Mouse (Mus musculus) intestine, embryonic 14.5 days (tissue): ENCODE results near the gene Tspan2. TPM values are rescaled to one million over a fixed set of nuclear protein-coding genes. Genes with fewer than 3 reads are reported as not detected.
A peak's percentile ranks its signal among the peaks of the same experiment; 100 is the strongest.

Experiments
- ATAC-seq: fragments of 200-750 bp; cut with Nextera tagmentation; replicated peaks from 2 replicates; pipeline ENCODE4 v1.8.0; 2017; ENCODE audit warnings: low read depth, moderate number of reproducible peaks, moderate TSS enrichment, moderate library complexity; ENCODE audit not compliant: low FRiP score, low TSS enrichment
- DNase-seq: peaks from one replicate; pipeline ENCODE4 v3.0.0-alpha.2; 2018; ENCODE audit warnings: low spot score
- H3K27ac ChIP-seq: fragments of 300-500 bp; sonication (generic); 2 replicates; pipeline ENCODE4 v1.5.1; 2014; ENCODE audit warnings: low read depth, mild to moderate bottlenecking, control low read depth
- H3K27me3 ChIP-seq: fragments of 300-500 bp; sonication (generic); replicated peaks from 2 replicates; pipeline ENCODE4 v1.6.1; 2014; ENCODE audit warnings: low read length, control low read depth; ENCODE audit not compliant: control insufficient read depth, insufficient read depth
- H3K36me3 ChIP-seq: fragments of 300-500 bp; sonication (generic); 2 replicates; pipeline ENCODE4 v1.6.1; 2014; ENCODE audit warnings: low read length, control low read depth; ENCODE audit not compliant: control insufficient read depth, insufficient read depth
- H3K4me1 ChIP-seq: fragments of 300-500 bp; sonication (generic); replicated peaks from 2 replicates; pipeline ENCODE4 v1.6.1; 2014; ENCODE audit warnings: low read length, control low read depth, mixed read lengths; ENCODE audit not compliant: control insufficient read depth, insufficient read depth
- H3K4me2 ChIP-seq: fragments of 300-500 bp; sonication (generic); 2 replicates; pipeline ENCODE4 v1.6.1; 2014; ENCODE audit warnings: low read length
- H3K4me3 ChIP-seq: fragments of 300-500 bp; sonication (generic); 2 replicates; pipeline ENCODE4 v1.5.1; 2014; ENCODE audit warnings: low read depth, low read length, control low read depth, mixed read lengths
- H3K9ac ChIP-seq: fragments of 300-500 bp; sonication (generic); 2 replicates; pipeline ENCODE4 v1.6.1; 2014; ENCODE audit warnings: mild to moderate bottlenecking, low read length
- H3K9me3 ChIP-seq: fragments of 300-500 bp; sonication (generic); 2 replicates; pipeline ENCODE4 v1.6.1; 2016; ENCODE audit warnings: low read length, control low read depth; ENCODE audit not compliant: control insufficient read depth
- WGBS: fragments of 180-500 bp; shearing (Covaris S2); extraction: QIAGEN DNeasy Blood & Tissue Kit; methylation state at CpG from one replicate; pipeline ENCODE4 v1.1.7; 2014; 5-methylcytosine and 5-hydroxymethylcytosine counted together
- polyA plus RNA-seq: library from polyadenylated mRNA; unstranded; fragments of >200 nt; fragmentation: Nextera tagmentation; extraction: Ambion mirVana; gene quantifications from 2 replicates; pipeline ENCODE4 v1.2.1, GENCODE M21; 2014

Tspan2 gene
- polyA plus RNA-seq, 1 experiment from 2014 or later, result 24.1 TPM

DNA sequence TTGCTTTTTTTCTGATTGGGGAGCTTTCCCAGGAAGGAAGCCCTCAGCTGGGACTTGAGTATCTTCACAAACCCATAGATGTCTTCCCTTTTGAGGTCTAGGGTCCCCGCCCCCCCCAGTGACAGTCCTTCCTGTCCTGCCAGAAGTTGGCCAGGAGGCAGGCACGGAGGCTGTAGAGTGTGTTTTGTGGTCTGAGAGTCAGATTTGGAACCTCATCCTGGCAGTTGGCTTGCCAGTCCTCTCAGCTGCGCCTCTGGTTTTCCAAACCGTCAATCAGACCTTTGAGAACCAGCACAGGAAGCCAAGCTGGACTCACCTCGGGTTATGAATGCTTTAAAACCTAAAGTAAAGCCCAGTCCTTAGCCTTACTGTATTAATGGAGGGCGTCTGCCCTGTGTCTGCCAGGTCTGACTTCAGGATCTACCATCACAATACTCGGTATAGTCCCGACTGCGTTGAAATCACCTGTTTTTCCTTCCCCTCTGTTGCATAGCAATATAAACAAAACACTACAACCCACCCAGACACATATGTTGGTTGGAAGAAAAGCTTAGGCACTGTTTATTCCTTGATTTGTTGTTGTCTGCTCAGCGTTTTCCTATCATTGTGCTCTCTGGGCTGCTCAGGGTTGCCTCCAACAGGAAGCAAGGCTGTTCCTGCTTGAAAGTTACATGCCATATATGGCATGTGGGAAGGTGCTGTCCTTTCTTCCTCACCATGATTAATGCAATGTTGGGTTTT lies 4.0 kb downstream of the Tspan2 start:
- Histone ChIP-seq H3K4me2 (no peak overlapping the region), H3K9ac (no peak overlapping the region), H3K9me3 (no peaks in the 10 kb centered on the region), H3K27ac (peak overlapping the region; percentile 16; the same call in 1 of the 2 replicates), H3K27me3 (no peaks in the 10 kb centered on the region), H3K4me1 (peaks cover 41% of the 10 kb centered on the region), H3K36me3 (no peaks in the 10 kb centered on the region), H3K4me3 (no peak overlapping the region)
- DNase-seq (no peak), ATAC-seq (no peak)
- 54% methylated on average over 10 of the region's 10 CpGs for WGBS

GRCm38 (mm10) chr3:102738926-102739325 lies 4.6 kb downstream of the Tspan2 start:
- Histone ChIP-seq H3K9ac (no peak overlapping the region), H3K4me3 (no peak overlapping the region), H3K27ac (0 out of 2 replicates have a peak overlapping the region, but pooled peaks have one; percentile 4), H3K27me3 (no peaks in the 10 kb centered on the region), H3K9me3 (no peaks in the 10 kb centered on the region), H3K36me3 (no peaks in the 10 kb centered on the region), H3K4me1 (peaks cover 42% of the 10 kb centered on the region), H3K4me2 (no peak overlapping the region)
- ATAC-seq (no peak), DNase-seq (no peak)
- 80% methylated on average over 6 of the region's 6 CpGs for WGBS

DNA sequence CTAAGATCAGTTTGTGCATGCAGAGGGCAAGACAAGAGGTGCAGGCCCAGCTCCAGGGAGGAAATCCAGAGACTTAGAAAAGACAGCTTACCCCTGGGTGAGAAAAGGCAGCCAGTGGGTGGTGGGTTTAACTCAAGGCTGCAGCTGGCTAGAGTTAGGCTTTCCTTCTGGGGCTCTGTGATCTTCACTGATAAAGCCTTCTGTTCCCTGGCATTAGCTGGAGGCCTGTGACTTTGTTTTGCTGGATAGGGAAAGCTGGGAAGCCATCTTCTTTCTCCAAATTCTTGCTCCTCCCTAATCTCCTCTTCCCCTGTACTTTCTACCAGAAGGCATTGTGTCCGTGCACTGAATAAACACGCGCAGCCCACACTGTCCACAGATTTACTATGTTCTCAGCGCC lies 8.4 kb downstream of the Tspan2 start:
- ATAC-seq (no peak), DNase-seq (no peak)
- H3K27ac ChIP-seq, result no peak overlapping the region
- H3K9me3 ChIP-seq, result no peaks in the 10 kb centered on the region
- no peak overlapping the region for H3K9ac ChIP-seq
- peaks cover 35% of the 10 kb centered on the region for H3K4me1 ChIP-seq
- no peaks in the 10 kb centered on the region for H3K36me3 ChIP-seq
- H3K27me3 ChIP-seq, result no peaks in the 10 kb centered on the region
- no peak overlapping the region for H3K4me3 ChIP-seq
- 56% methylated on average over 4 of the region's 4 CpGs for WGBS
- no peak overlapping the region for H3K4me2 ChIP-seq

DNA sequence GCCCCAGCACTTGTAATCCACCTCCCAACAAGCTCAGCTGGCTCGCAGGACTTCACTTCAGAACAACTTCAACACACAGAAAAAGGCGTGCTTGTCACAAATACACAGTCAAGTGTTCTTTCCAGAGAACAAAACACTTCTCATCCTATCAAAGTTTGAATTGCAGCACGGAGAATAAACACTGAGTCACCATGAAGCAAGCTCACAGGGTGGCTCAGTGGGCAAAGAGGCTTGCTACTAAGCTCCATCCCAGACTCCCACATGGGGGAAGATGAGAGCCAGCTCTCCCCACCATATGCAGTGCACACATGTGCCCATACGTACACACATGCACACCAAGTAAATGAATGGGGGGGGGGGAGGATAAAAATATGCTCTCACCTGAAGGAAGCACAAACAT lies 8.9 kb downstream of the Tspan2 start:
- no peak overlapping the region for H3K4me3 ChIP-seq
- DNase-seq (no peak), ATAC-seq (no peak)
- H3K36me3 ChIP-seq, result no peaks in the 10 kb centered on the region
- H3K9ac ChIP-seq, result no peak overlapping the region
- 50% methylated on average over 4 of the region's 4 CpGs for WGBS
- no peak overlapping the region for H3K4me2 ChIP-seq
- no peaks in the 10 kb centered on the region for H3K27me3 ChIP-seq
- H3K9me3 ChIP-seq, result no peaks in the 10 kb centered on the region
- peaks cover 30% of the 10 kb centered on the region for H3K4me1 ChIP-seq
- no peak overlapping the region for H3K27ac ChIP-seq

DNA sequence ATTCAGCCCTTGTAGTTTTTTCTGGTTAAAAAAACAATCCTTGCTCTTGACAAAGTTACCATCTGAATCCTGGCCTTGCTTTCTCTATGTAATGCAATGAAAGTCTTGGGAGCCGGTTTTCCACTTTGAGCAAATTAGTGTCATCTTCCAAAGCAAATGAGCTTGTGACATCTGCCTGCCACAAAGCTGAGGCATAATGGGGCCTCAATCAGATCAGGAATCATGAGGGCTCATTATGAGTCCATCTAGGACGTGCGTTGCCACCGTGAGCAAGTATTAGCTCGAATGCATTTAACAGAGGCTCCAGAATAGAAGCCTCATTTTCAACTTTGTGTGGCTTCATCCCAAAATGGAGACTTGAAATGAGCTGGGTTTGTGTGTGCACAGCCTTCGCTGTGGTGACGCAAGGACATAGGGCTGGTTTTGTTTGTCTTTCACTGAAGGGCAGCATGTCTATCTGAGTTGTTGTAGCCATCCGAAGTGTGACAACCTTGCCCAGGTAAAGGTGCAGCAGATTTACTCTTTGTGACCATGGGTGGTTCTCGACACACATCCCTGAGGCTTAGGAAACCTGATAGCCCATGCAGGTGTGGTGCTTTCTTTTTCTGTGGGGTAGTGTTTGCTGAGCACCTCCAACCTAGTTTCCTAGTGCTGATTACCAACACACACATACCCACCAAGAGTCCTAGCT lies 9.6 kb downstream of the Tspan2 start:
- Histone ChIP-seq H3K27ac (peak overlapping the region; percentile 44), H3K4me2 (no peak overlapping the region), H3K36me3 (no peaks in the 10 kb centered on the region), H3K9ac (no peak overlapping the region), H3K4me1 (peaks cover 24% of the 10 kb centered on the region), H3K4me3 (no peak overlapping the region), H3K9me3 (no peaks in the 10 kb centered on the region), H3K27me3 (no peaks in the 10 kb centered on the region)
- DNase-seq (no peak), ATAC-seq (no peak)
- 81% methylated on average over 9 of the region's 9 CpGs for WGBS

DNA sequence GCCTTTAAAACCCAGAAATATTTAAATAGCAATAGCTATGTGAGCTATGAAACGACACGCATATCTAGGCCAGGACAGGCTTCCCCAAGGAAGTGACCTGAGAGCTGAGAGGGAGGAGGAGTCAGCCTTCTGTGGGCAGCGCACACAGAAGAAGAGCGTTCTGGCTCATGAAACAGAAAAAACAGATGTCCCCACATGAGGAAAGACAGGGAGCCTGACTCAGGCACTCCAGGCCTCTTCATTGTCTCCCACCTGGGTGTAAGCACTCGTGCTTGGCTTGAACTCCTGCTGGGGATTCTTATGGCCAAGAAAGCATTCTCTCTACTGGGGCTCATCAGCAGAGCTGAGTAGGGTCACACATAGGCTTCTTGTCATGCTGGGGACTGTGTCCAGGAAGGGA lies 10.3 kb downstream of the Tspan2 start:
- DNase-seq (no peak), ATAC-seq (0 out of 2 replicates have a peak, but pooled peaks have one; percentile 19)
- 20% methylated on average over 5 of the region's 5 CpGs for WGBS
- Histone ChIP-seq H3K27ac (peak overlapping the region; percentile 44; the same call in 1 of the 2 replicates), H3K9ac (no peak overlapping the region), H3K4me3 (no peak overlapping the region), H3K27me3 (no peaks in the 10 kb centered on the region), H3K4me1 (peaks cover 23% of the 10 kb centered on the region), H3K4me2 (no peak overlapping the region), H3K9me3 (no peaks in the 10 kb centered on the region), H3K36me3 (no peaks in the 10 kb centered on the region)

- ATAC-seq (no peak), DNase-seq (no peak)
- no peak overlapping the region for H3K27ac ChIP-seq
- no peak overlapping the region for H3K4me3 ChIP-seq
- H3K4me2 ChIP-seq, result no peak overlapping the region
- H3K9ac ChIP-seq, result no peak overlapping the region
- H3K4me1 ChIP-seq, result peaks cover 23% of the 10 kb centered on the region
- H3K9me3 ChIP-seq, result no peaks in the 10 kb centered on the region
- H3K27me3 ChIP-seq, result no peaks in the 10 kb centered on the region
- 83% methylated on average over 4 of the region's 4 CpGs for WGBS
- H3K36me3 ChIP-seq, result peaks cover 12% of the 10 kb centered on the region; the same call in 1 of the 2 replicates
These were observed 11.8 kb downstream of the Tspan2 start for GRCm38 (mm10) chr3:102746174-102746573.

DNA sequence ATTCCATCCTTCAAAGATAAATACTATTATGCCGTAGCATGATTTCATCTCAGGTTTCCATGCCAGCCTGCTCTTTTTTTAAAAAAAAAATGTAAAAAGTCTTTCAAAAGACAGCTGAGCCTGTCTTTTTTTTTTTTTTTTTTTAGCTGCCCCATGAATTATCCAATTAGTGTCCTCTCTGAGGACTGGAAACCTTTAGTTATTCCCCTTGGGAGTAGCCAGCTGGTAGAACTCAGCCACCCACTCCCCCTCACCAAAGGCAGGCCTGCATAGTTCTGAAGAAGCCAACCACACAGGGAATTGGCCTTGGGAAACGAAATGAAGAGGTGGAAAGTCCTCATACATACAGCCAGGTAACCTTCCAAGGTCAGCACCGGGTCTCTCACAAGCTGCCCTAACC lies 13.7 kb downstream of the Tspan2 start:
- Histone ChIP-seq H3K27me3 (no peaks in the 10 kb centered on the region), H3K4me1 (peaks cover 18% of the 10 kb centered on the region), H3K4me2 (no peak overlapping the region), H3K36me3 (peaks cover 18% of the 10 kb centered on the region), H3K9ac (no peak overlapping the region), H3K4me3 (no peak overlapping the region), H3K27ac (no peak overlapping the region), H3K9me3 (no peaks in the 10 kb centered on the region)
- ATAC-seq (no peak), DNase-seq (no peak)
- WGBS, result 63% methylated on average over 3 of the region's 3 CpGs
